Mouse (Mus musculus): ENCODE data around the gene Psd. TPM values are rescaled to one million over a fixed set of nuclear protein-coding genes. Genes with fewer than 3 reads are reported as not detected.

Gene Psd
- total RNA-seq, 2 experiments from 2014 or later = 1.7 to 1.9 TPM

DNA sequence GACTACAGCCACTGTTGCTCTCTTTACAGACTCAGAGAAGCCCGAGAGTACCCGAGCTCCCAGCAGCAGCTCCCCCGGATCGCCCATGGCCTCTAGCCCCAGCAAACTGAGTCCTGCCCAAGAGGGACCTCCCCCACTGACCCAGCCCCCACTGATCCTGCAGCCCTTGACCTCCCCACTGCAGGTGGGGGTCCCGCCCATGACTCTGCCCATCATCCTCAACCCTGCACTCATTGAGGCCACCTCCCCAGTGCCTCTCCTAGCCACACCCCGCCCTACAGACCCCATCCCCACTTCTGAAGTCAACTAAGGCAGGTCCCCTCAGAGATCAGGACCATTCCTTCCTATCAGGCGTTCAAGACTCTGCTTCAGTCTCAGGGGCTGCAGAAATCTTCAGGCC is 41.3 kb downstream of the Psd start:
- intact Hi-C loops (cut with DNase I) = no loop called here
- no peak for DNase-seq

- DNase-seq = no peak
- intact Hi-C loops (cut with DNase I) = no loop called here
Measured at GRCm38 (mm10) chr19:46284686-46285085, 42.3 kb downstream of the Psd start.

DNA sequence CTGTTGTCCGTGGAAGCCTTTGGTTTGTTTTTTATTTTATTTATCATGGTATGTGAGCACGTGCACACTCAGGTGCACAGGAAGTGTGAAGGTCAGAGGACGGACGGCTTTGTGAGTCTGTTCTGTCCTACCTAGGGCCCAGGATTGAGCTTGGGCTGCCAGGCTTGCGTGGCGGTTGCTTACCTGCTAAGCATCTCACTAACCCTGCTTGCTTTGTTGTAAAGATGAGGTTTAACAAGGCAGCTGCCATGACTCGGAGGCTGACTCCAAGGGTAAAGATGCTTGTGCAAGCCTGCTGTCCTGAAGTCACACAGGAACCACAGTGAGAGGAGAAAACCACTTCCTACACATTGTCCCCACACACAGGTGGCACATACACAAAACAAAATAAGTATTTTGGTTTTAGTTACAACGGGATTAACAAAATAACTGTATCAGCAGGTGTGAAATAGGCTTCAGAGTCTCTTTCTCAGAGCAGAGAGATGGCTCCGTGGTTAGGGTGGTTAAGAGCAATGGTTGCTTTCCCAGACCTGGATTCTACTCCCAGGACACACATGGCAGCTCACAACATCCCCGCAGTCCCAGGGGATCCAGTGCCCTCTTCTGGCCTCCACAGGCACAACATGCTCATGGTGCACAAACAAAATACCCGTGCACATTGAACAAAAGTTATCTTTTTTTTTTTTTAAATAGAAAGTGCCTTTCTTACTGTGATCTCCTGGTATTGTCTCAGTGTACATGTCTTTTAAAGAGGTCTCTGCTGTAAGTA is 44.7 kb downstream of the Psd start:
- intact Hi-C loops (cut with DNase I) = no loop called here
- no peak for DNase-seq

GRCm38 (mm10) chr19:46275307-46275706 is 51.6 kb downstream of the Psd start:
- intact Hi-C loops (cut with DNase I) = no loop called here
- peak in 1 of 2 experiments; percentile 20 for DNase-seq

DNA sequence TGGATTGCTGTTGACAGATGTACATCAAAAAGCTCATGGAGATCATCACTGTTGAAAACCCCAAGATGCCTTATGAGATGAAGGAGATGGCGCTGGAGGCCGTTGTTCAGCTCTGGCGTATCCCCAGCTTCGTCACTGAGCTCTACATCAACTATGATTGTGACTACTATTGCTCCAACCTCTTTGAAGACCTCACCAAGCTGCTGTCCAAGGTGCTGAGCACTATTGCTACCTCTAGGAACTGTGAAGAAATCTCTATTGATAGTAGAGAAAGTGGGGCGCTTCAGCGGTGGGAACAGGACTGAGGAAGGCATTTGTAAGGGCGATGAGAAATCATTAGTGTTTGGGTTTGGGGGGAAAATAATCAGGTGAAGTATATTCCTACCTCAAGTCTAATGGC is 62.2 kb downstream of the Psd start:
- DNase-seq = peak in 1 of 2 experiments; percentile 11
- intact Hi-C loops (cut with DNase I) = no loop called here

Small RNAs within 50 kb of the gene (microRNA-seq; reads per million reads assigned to microRNA genes)
- gene Mir146b = 1.1 to 3.0 reads per million in 2 experiments

Other genes starting within 250 kb of the Psd start
- under 1 TPM in 1 of 2 experiments, not detected in 1; 0.67 TPM for gene Elovl3, start 195.3 kb downstream of the Psd start, total RNA-seq (2021)
- under 1 TPM in 1 of 2 experiments, not detected in 1; 0.79 TPM for gene Pitx3, start 178.8 kb downstream of the Psd start, total RNA-seq (2021)
- 10 to 100 TPM; 50.3 to 50.7 TPM for gene Gbf1, start 174.6 kb downstream of the Psd start, total RNA-seq (2021)
- 10 to 100 TPM; 15.5 to 16.6 TPM for gene Nfkb2, start 22.8 kb downstream of the Psd start, total RNA-seq (2021)
- gene Fbxl15, start 1.0 kb upstream of the Psd start, total RNA-seq (2021) = 1 to 10 TPM; 5.5 to 6.9 TPM
- 10 to 100 TPM; 88.0 to 89.6 TPM for gene Cuedc2, start 11.5 kb upstream of the Psd start, total RNA-seq (2021)
- 1 to 10 TPM; 2.9 to 3.6 TPM for gene Mfsd13a, start 14.0 kb upstream of the Psd start, total RNA-seq (2021)
- gene 2310034G01Rik, start 23.1 kb upstream of the Psd start, total RNA-seq (2021) = under 1 TPM; 0.22 to 0.48 TPM
- gene Actr1a, start 68.6 kb upstream of the Psd start, total RNA-seq (2021) = 100 to 1,000 TPM; 104 to 108 TPM
- gene Sufu, start 69.7 kb upstream of the Psd start, total RNA-seq (2021) = 10 to 100 TPM; 15.1 to 15.3 TPM
- 10 to 100 TPM; 47.6 to 50.0 TPM for gene Trim8, start 174.5 kb upstream of the Psd start, total RNA-seq (2021)
- 10 to 100 TPM; 29.7 to 30.0 TPM for gene Arl3, start 246.0 kb upstream of the Psd start, total RNA-seq (2021)
- gene Sfxn2, start 246.2 kb upstream of the Psd start, total RNA-seq (2021) = 1 to 10 TPM; 4.1 to 5.3 TPM